Mouse (Mus musculus) limb, embryonic 10.5 days (tissue): ENCODE data around the gene Methig1. TPM values are rescaled to one million over a fixed set of nuclear protein-coding genes. Genes with fewer than 3 reads are reported as not detected.
"Not testable (repeated sequence)": the region's sequence is repeated elsewhere in the genome, so short reads cannot be mapped to it uniquely, and the experiment has no call there.

ENCODE experiments used
- DNase-seq: peaks from one replicate; pipeline ENCODE4 v3.0.0-alpha.2; 2017; ENCODE audit warnings: low spot score
- H3K27ac ChIP-seq: fragments of 300-500 bp; sonication (generic); 2 replicates; pipeline ENCODE4 v1.5.1; 2016; ENCODE audit warnings: mild to moderate bottlenecking
- H3K27me3 ChIP-seq: fragments of 300-500 bp; sonication (generic); 2 replicates; pipeline ENCODE4 v1.6.1; 2016; ENCODE audit warnings: low read depth, mild to moderate bottlenecking; ENCODE audit not compliant: poor library complexity, severe bottlenecking
- H3K36me3 ChIP-seq: fragments of 300-500 bp; sonication (generic); 2 replicates; pipeline ENCODE4 v1.6.1; 2016; ENCODE audit warnings: mild to moderate bottlenecking, moderate library complexity
- H3K4me1 ChIP-seq: fragments of 300-500 bp; sonication (generic); 2 replicates; pipeline ENCODE4 v1.6.1; 2016
- H3K4me3 ChIP-seq: fragments of 300-500 bp; sonication (generic); 2 replicates; pipeline ENCODE4 v1.5.1; 2016; ENCODE audit warnings: mild to moderate bottlenecking, moderate library complexity
- H3K9me3 ChIP-seq: fragments of 300-500 bp; sonication (generic); replicated peaks from 2 replicates; pipeline ENCODE4 v1.6.1; 2016; ENCODE audit warnings: mild to moderate bottlenecking
- WGBS: fragments of 180-500 bp; shearing (Covaris S2); methylation state at CpG from one replicate; pipeline ENCODE4 v1.1.7; 2016; 5-methylcytosine and 5-hydroxymethylcytosine counted together
- polyA plus RNA-seq: library from polyadenylated mRNA; unstranded; fragments of >200 nt; fragmentation: Nextera tagmentation; extraction: Ambion mirVana; gene quantifications from 2 replicates; pipeline ENCODE4 v1.2.1, GENCODE M21; 2016

Methig1 gene
- 0.15 and 0.29 TPM in 2 replicates for polyA plus RNA-seq

DNA sequence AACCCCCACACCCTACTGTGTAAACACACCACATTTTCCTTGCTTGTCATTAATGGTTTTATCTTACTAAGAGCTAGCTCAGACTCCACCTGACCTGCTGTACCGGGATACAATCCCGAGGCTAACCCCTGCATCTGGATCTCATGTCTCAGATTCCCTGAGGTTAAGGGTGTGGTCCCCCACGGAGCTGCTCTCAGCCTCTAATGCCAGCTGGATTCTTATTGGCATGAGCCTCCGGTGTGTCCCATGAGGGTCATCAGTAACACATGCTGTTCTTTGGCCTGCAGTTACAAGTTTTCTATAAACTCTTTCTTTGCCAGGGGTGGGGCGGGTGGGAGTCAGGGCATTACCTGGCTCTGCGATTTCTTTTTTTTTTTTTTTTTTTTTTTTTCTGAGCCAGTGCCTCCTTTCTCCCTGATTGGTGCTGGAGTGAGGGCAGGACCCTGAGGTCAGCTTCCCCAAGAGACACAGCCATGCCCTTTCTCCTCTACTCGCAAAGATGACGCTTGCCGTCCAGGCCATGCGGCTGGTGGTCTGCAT is at the start of gene Methig1, which contains the start of gene Mettl7a2:
Methig1 (plus strand) TSS at position 439 of the 540 bp plus-strand sequence.
Mettl7a2 (plus strand) TSS at position 490 of the 540 bp plus-strand sequence.
- Histone ChIP-seq H3K4me3 (no peak within 1 kb of the TSS), H3K4me1 (peaks cover 11% of the 10 kb centered on the region; the same call in 1 of the 2 replicates), H3K27ac (no peak within 1 kb of the TSS), H3K27me3 (no peaks in the 10 kb centered on the region), H3K36me3 (no peaks in the 10 kb centered on the region), H3K9me3 (no peaks in the 10 kb centered on the region)
- WGBS: 89% methylated on average over 10 of the region's 10 CpGs
- no peak for DNase-seq

- 65% methylated on average over 8 of the region's 8 CpGs for WGBS
- Histone ChIP-seq H3K27ac (peak overlapping the region; percentile 83), H3K9me3 (no peaks in the 10 kb centered on the region), H3K27me3 (no peaks in the 10 kb centered on the region), H3K36me3 (no peaks in the 10 kb centered on the region), H3K4me1 (peaks cover 11% of the 10 kb centered on the region), H3K4me3 (peak overlapping the region; percentile 60)
- DNase-seq: no peak
These were observed 49.4 kb upstream of the Methig1 start for GRCm38 (mm10) chr15:100303428-100304018.

GRCm38 (mm10) chr15:100304019-100304991 is 48.6 kb upstream of the Methig1 start, which contains the start of gene Mettl7a1:
Mettl7a1 (plus strand) TSS chr15:100304140.
- 7% methylated on average over 21 of the region's 30 CpGs for WGBS
- H3K4me1 ChIP-seq: peaks cover 11% of the 10 kb centered on the region
- peak; percentile 77 for DNase-seq
- no peaks in the 10 kb centered on the region for H3K36me3 ChIP-seq
- H3K4me3 ChIP-seq: peak within 1 kb of the TSS; percentile 60
- H3K9me3 ChIP-seq: no peaks in the 10 kb centered on the region
- H3K27ac ChIP-seq: peak within 1 kb of the TSS; percentile 83
- no peaks in the 10 kb centered on the region for H3K27me3 ChIP-seq

GRCm38 (mm10) chr15:100306201-100306600 is 46.7 kb upstream of the Methig1 start:
- H3K27ac ChIP-seq: no peak overlapping the region
- H3K4me3 ChIP-seq: no peak overlapping the region
- no peaks in the 10 kb centered on the region for H3K36me3 ChIP-seq
- no peak for DNase-seq
- no peaks in the 10 kb centered on the region for H3K9me3 ChIP-seq
- H3K27me3 ChIP-seq: no peaks in the 10 kb centered on the region
- WGBS: 85% methylated on average over 2 of the region's 2 CpGs
- peaks cover 11% of the 10 kb centered on the region for H3K4me1 ChIP-seq

DNA sequence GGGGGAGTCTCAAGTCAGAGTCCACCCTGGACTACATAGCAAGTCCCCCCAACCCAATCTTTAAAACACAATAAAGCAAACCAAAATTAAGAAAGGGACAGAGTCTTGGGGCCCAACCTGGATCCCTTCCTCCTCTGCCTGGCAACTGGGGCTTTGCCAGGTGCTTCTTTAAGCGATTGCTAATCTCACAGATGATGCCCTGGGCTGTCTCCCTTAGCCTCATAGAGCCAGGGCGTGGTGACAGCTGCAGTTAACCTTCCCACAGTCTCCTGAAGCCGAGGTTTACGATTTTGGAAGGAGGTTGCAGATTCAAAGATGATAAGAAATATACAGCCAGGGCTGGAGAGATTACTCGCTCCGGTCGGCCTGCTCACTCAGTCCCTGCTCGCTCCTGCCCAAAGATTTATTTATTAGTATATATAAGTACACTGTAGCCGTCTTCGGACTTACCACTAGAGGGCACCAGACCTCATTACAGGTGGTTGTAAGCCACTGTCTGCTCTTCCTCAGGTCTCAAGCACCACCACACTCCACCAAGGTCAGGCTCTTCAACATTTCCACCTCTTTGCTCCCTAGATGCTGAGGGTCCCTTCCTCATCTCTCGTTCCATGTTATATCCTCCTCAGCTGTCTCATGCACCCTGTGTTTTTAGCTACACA is 45.4 kb upstream of the Methig1 start:
- H3K27ac ChIP-seq, H3K4me3 ChIP-seq, DNase-seq, H3K27me3 ChIP-seq, H3K9me3 ChIP-seq, H3K36me3 ChIP-seq: not testable (repeated sequence)
- peaks cover 11% of the 10 kb centered on the region for H3K4me1 ChIP-seq
- 49% methylated on average over 11 of the region's 11 CpGs for WGBS

GRCm38 (mm10) chr15:100312346-100312745 is 40.6 kb upstream of the Methig1 start:
- Histone ChIP-seq H3K9me3 (no peaks in the 10 kb centered on the region), H3K27me3 (no peaks in the 10 kb centered on the region), H3K27ac (no peak overlapping the region), H3K36me3 (peaks cover 9% of the 10 kb centered on the region), H3K4me3 (no peak overlapping the region), H3K4me1 (no peaks in the 10 kb centered on the region)
- 91% methylated on average over 2 of the region's 2 CpGs for WGBS
- no peak for DNase-seq

GRCm38 (mm10) chr15:100314448-100315145 is 38.4 kb upstream of the Methig1 start:
- no peaks in the 10 kb centered on the region for H3K4me1 ChIP-seq
- H3K27ac ChIP-seq: no peak overlapping the region
- H3K27me3 ChIP-seq: no peaks in the 10 kb centered on the region
- 91% methylated on average over 5 of the region's 5 CpGs for whole genome bisulfite sequencing
- H3K4me3 ChIP-seq: no peak overlapping the region
- H3K9me3 ChIP-seq: no peaks in the 10 kb centered on the region
- DNase-seq: no peak
- peaks cover 9% of the 10 kb centered on the region for H3K36me3 ChIP-seq

DNA sequence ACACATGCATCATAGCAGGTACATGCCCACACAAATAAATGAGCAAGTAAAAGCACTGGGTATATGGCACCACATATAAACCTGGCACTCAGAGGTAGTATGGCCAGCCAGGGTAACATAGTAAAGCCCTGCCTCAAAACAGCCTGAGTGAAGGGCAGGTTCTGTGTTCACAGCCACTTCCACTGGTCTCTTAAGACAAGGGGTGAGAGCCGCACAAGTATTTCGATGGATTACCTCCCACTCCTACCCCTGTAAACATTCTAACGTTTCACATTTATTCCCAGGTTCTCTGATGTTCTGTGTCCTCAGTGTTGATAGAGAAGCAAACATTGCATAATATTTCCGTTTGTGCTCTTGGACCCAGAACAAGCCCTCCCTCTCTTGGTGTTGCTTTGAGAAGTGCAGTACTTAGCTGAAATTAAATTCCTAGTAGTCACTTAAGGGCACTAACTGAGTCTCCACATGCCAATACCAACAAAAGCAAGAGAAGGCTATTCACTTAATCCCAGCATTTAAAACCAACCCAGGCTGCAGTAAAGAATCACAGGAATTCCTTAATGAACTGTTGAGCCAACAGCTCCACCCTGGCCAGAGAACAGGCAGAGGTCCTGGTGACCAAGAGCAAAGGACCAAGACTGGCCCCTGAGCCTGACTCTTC is 34.8 kb upstream of the Methig1 start:
- H3K36me3 ChIP-seq, DNase-seq, H3K27ac ChIP-seq, H3K27me3 ChIP-seq, H3K4me1 ChIP-seq, H3K4me3 ChIP-seq, H3K9me3 ChIP-seq: not testable (repeated sequence)
- 68% methylated on average over 4 of the region's 4 CpGs for WGBS

DNA sequence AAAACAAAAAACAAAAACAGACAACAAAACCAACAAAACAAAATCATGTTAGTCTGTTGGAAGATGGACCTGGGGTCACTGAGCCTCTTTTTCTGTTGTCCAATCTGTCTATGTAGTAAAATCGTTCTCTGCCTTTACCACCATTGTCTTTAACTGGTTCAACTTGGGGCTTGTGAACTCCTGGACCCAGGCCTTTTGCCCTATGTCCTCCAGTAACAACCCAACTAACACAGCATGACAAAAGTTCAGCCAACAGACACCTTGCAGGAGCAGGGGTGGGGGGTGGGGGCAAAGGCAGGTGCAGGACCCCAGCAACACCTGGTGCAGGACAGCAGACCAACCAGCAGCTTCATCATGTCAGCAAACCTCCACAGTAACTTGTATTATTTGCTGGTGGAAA is 33.1 kb upstream of the Methig1 start:
- Histone ChIP-seq H3K36me3 (peaks cover under 1% of the 10 kb centered on the region; the same call in 1 of the 2 replicates), H3K27me3 (no peaks in the 10 kb centered on the region), H3K9me3 (no peaks in the 10 kb centered on the region), H3K27ac (no peak overlapping the region), H3K4me1 (no peaks in the 10 kb centered on the region), H3K4me3 (no peak overlapping the region)
- 80% methylated on average over 1 of the region's 1 CpGs for WGBS
- DNase-seq: no peak

DNA sequence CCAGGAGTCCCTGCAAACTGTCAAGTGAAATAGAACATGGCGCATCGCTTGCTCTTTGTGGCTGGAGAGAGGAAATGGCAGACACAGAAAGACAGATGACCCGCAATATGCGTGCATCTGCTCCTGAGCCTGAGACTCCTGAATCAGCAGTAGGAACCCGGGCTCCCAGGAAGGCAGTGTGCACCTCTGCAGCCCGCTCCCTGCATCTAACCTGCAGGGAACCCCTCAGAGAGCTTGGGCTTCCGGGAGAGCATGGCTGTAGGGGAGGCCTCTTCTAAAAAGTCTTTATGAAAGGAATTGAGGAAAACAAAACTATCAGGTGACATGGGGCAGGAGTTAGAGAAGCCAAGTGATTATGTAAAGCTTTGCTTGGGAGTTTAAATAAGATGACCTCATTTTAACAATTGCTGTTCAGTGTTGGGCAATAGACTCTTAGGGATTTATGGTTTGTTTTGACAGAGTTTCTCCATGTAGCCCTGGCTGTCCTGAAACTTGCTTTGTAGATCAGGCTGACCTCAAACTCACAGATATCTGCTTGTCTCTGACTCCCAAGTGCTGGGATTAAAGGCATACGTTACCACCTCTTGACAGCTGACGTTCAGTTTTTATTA is 32.5 kb upstream of the Methig1 start:
- no peaks in the 10 kb centered on the region for H3K4me1 ChIP-seq
- no peaks in the 10 kb centered on the region for H3K9me3 ChIP-seq
- WGBS: 66% methylated on average over 9 of the region's 9 CpGs
- DNase-seq: no peak
- no peaks in the 10 kb centered on the region for H3K27me3 ChIP-seq
- no peak overlapping the region for H3K4me3 ChIP-seq
- H3K27ac ChIP-seq: no peak overlapping the region
- no peaks in the 10 kb centered on the region for H3K36me3 ChIP-seq

DNA sequence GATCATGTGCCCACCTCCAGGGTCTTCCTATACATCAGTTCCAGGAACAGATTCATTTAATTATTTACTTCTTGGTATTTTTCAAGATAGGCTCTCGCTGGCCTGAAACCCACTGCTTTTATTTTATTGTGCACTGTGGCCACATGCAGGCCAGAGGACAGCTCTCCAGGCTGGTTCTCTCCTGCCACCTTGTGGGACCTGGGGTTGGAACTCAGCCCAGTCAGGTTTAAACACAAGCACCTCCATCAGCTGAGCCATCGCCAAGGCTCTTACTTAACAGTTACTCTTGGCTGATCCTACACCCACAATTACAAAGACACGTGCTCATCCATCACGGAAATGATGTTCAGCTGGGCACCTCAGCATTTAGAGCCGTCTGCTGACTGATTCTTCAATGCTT is 31.8 kb upstream of the Methig1 start:
- Histone ChIP-seq H3K27ac (no peak overlapping the region), H3K4me1 (no peaks in the 10 kb centered on the region), H3K9me3 (no peaks in the 10 kb centered on the region), H3K36me3 (no peaks in the 10 kb centered on the region), H3K27me3 (no peaks in the 10 kb centered on the region), H3K4me3 (no peak overlapping the region)
- no peak for DNase-seq
- 51% methylated on average over 5 of the region's 5 CpGs for WGBS
